Mouse (Mus musculus) ES-CJ7 (cell line): Measurements from ENCODE around the gene Taf9b.
"Not testable (repeated sequence)": the region's sequence is repeated elsewhere in the genome, so short reads cannot be mapped to it uniquely, and the experiment has no call there.

ENCODE experiments used
- DNase-seq: peaks from one replicate; pipeline ENCODE4 v3.0.0; 2011; ENCODE audit warnings: low read depth, low spot score

Taf9b gene

GRCm38 (mm10) chrX:106221058-106221457 lies at the start of gene Taf9b:
Taf9b (minus strand) TSS chrX:106221158.
- DNase-seq: no peak

DNA sequence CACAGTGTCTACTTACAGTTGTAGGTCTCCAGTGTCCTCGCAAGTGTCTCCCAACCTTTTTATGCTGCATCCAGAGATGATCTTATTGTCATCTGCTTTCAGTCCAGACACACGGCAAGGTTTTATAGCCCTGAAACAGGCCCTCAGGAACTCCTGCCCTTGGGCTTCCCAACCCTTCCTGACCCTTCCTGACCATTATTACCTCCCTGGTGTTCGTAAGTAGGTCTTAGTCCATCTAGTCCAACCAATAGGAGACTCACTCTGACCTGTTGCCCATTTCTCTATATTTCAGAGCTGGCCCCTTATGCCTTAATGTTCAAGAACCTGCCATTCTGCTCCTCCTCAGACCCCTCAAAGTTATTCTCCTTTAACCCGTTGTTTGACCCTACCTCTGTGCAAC lies 34.3 kb upstream of the Taf9b start, which contains the start of gene Fnd3c2:
Gene Fnd3c2, minus strand, starts transcription at position 101 of the 400 bp plus-strand sequence.
- no peak for DNase-seq

- peak; percentile 62 for DNase-seq
These were observed 1.6 kb downstream of the Taf9b start for GRCm38 (mm10) chrX:106219171-106220032.

GRCm38 (mm10) chrX:106209100-106209499 lies 11.9 kb downstream of the Taf9b start:
- no peak for DNase-seq

DNA sequence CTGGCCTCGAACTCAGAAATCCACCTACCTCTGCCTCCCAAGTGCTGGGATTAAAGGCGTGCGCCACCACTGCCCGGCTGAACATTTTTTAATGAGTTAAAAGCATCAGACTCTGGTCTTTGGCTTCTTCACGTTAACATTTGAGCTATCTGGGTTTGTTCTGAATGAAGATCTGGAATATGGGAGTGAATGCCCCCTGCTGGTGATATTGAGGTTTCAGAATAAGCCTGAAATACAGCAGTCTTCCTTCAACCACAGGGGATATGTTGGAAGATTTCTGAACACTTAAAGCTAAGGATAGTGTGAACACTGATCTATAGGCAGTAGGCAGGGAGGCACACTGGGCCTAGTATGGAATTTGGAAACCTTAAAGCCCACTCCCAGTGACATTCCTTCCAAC lies 22.1 kb downstream of the Taf9b start:
- DNase-seq: no peak

- peak; percentile 33 for DNase-seq
These were observed 23.6 kb downstream of the Taf9b start for GRCm38 (mm10) chrX:106197308-106197707.

DNA sequence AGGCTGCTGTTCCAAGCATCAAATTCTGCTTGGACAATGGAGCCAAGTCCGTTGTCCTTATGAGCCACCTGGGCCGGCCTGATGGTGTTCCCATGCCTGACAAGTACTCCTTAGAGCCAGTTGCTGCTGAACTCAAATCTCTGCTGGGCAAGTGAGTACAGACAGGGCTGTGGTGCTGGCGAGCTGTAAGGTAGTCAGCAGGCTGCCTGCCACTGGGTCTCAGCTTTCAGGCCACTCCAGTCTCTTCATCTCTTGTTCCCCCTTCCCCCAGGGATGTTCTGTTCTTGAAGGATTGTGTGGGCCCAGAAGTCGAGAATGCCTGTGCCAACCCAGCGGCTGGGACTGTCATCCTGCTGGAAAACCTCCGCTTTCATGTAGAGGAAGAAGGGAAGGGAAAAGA lies 26.6 kb downstream of the Taf9b start:
- not testable (repeated sequence) for DNase-seq

DNA sequence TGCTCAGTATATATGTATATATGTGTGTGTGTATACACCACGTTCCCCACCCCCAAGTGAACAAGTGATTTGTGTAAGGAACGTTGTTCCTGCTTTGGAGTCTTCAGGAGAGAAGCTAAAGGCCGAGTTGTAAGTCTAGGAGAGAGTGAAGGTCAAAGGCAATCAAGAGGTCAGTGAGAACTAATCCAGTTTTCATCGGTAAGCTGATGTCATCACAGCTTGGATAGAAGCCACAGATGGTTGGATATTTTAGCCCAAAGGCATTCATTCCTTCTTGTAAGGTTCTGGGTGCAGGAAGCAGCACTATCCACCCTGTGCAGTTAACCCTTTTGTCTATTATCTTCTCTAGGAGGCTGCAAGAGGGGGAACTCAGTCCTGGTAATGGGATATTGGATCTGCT lies 30.9 kb downstream of the Taf9b start:
- DNase-seq: no peak

DNA sequence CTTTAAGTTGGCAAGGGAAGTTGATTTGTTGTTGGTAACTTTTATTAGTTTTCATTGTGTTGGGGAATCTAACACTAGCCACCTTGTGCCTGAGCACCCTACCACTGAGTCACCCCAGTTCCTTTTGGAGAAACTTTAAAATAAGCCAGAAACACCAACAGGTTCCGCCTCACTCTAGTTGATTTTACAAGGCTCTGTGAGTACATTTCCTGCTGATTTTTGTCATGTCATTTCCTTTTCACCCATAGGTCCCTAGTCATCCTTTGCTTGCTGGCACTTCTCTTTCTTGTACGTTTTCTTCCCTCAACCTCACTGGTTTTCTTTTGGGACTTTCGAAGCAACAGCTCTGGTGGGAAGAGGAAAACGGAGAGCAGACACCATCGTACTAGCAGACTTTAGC lies 31.6 kb downstream of the Taf9b start:
- no peak for DNase-seq

DNA sequence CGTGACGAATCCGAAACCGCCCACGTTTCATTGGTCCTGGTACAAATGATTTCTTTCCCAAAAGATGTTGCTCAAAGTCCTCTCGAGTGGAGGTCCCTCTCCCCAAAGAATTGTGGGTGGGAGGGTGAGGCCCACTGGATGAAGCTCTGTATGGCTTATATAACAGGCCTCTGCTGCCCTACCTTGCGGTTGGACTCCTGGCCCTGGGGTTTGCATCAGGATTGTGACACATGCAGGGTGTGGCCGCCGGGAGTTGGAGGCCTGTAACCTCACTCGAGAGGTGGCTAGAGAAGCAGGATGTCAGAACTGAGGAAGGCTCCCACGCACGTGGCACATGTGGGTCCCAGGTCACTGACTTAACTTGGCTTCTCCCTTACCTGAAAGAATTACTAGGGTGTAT lies 33.2 kb downstream of the Taf9b start:
- DNase-seq: peak; percentile 35

- DNase-seq: peak; percentile 97
These were observed 34.0 kb downstream of the Taf9b start, which contains the start of gene Pgk1 for GRCm38 (mm10) chrX:106186713-106187649. Pgk1 (plus strand) TSS chrX:106187100.

- peak; percentile 54 for DNase-seq
These were observed 35.3 kb downstream of the Taf9b start for GRCm38 (mm10) chrX:106185706-106186105.

DNA sequence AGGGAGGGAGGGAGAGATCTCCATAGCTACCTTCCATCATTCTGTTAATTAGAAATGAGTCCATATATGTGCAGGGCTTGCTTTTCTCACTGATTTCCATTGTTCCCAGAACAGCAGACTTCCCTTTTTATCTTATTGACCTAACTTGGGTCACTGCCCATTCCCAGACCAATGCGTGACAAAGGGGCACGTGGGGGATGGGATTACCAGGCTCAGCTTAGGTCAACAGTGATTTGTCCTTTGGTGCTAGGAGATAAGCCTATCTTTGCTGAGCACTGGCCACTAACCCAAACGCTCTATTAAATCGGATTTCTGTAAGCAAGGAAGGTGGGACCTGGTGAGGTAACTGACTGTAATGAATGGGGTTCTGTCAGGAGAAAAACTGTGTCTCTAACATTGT lies 36.7 kb downstream of the Taf9b start:
- DNase-seq: no peak

GRCm38 (mm10) chrX:106176331-106176730 lies 44.6 kb downstream of the Taf9b start:
- DNase-seq: peak; percentile 69

DNA sequence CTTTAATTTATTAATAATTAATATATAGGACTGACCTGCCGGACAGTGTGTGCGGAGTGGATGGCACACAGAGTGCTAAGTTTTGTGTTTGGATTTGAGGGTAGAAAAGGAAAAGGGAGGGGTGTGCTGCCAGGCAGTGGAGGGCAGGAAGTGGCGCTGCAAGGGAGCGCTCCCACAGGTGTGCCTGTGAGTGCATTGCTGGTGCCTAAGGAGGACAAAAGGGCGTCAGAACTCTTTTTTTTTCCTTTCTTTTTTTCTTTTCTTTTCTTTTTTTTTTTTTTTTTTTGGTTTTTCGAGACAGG lies 49.2 kb downstream of the Taf9b start:
- DNase-seq: no peak

GRCm38 (mm10) chrX:106171106-106171852 lies 49.7 kb downstream of the Taf9b start:
- peak; percentile 82 for DNase-seq

DNA sequence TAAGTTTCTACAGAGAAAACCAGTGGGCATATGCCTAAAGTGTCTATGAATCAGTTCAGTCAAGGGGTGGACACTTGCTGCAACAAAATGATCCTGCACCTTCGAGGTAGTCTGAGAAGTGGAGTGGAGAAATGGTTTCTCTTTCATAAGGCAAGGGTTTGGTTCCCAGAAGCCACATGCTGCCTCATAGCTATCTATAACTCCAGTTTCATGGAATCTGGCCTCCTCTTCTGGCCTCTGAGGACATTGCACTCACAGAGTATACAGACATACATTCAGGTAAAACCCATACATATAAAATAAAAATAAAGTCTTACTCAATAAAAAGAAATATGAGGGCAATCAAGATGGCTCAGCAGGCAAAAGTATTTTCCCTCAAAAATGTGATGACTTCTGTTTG lies 55.9 kb downstream of the Taf9b start:
- no peak for DNase-seq

DNA sequence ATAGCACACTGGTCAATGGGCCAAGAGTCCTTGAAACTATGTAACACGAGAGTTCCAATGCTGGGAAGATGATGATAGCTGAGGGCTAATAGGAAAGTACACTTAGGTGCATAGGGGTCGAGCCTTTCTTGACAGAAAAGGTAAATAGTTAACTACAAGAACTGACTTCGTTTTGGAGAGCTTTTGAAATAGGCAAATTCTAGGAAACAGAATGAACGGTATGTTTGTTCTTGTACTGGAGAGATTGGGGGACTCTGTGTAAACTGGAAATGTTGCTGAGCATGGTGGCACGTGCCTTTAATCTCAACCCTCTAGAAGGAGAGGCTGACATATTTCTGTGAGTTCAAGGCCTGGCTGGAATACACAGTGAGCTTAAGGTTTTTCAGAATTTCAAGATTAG lies 56.4 kb downstream of the Taf9b start:
- no peak for DNase-seq

GRCm38 (mm10) chrX:106163995-106164394 lies 57.0 kb downstream of the Taf9b start:
- no peak for DNase-seq
